Mouse (Mus musculus) lung, postnatal 0 days (tissue): ENCODE data around the gene Art5.

Experiments
- CTCF ChIP-seq: IDR thresholded peaks from 2 replicates; pipeline ENCODE4 v1.5.1; 2016; ENCODE audit warnings: antibody characterized with exemption, mild to moderate bottlenecking
- EP300 ChIP-seq: IDR thresholded peaks from 2 replicates; pipeline ENCODE4 v1.6.1; 2016; ENCODE audit warnings: antibody characterized with exemption, mild to moderate bottlenecking, control low read depth

GRCm38 (mm10) chr7:102108206-102108605 lies 1.1 kb downstream of the Art5 start:
- no peak for TF ChIP-seq CTCF
- no peak for TF ChIP-seq EP300
